Mouse (Mus musculus) embryonic facial prominence, embryonic 15.5 days (tissue): Measurements from ENCODE around the gene Gm21953. TPM values are rescaled to one million over a fixed set of nuclear protein-coding genes. Genes with fewer than 3 reads are reported as not detected.
"Not testable (repeated sequence)": the region's sequence is repeated elsewhere in the genome, so short reads cannot be mapped to it uniquely, and the experiment has no call there.

Experiments used
- ATAC-seq: fragments of 200-750 bp; cut with Nextera tagmentation; 2 replicates; pipeline ENCODE4 v1.8.0; 2017; ENCODE audit warnings: low read depth, moderate TSS enrichment; ENCODE audit not compliant: insufficient number of reproducible peaks, low FRiP score, low TSS enrichment
- H3K27ac ChIP-seq: fragments of 300-500 bp; sonication (generic); replicated peaks from 2 replicates; pipeline ENCODE4 v1.5.1; 2015; ENCODE audit warnings: mild to moderate bottlenecking, inconsistent platforms
- H3K27me3 ChIP-seq: fragments of 300-500 bp; sonication (generic); 2 replicates; pipeline ENCODE4 v1.6.1; 2015; ENCODE audit warnings: inconsistent platforms
- H3K36me3 ChIP-seq: fragments of 300-500 bp; sonication (generic); 2 replicates; pipeline ENCODE4 v1.6.1; 2015; ENCODE audit warnings: mild to moderate bottlenecking, inconsistent platforms
- H3K4me1 ChIP-seq: fragments of 300-500 bp; sonication (generic); 2 replicates; pipeline ENCODE4 v1.6.1; 2015; ENCODE audit warnings: inconsistent platforms
- H3K4me2 ChIP-seq: fragments of 300-500 bp; sonication (generic); replicated peaks from 2 replicates; pipeline ENCODE4 v1.6.1; 2015; ENCODE audit warnings: mild to moderate bottlenecking, inconsistent platforms
- H3K4me3 ChIP-seq: fragments of 300-500 bp; sonication (generic); replicated peaks from 2 replicates; pipeline ENCODE4 v1.5.1; 2015; ENCODE audit warnings: mild to moderate bottlenecking, inconsistent platforms
- H3K9ac ChIP-seq: fragments of 300-500 bp; sonication (generic); 2 replicates; pipeline ENCODE4 v1.6.1; 2015; ENCODE audit warnings: inconsistent platforms
- H3K9me3 ChIP-seq: fragments of 300-500 bp; sonication (generic); replicated peaks from 2 replicates; pipeline ENCODE4 v1.6.1; 2016; ENCODE audit warnings: inconsistent platforms
- WGBS: fragments of 180-500 bp; shearing (Covaris S2); methylation state at CpG from one replicate; pipeline ENCODE4 v1.1.7; 2015; 5-methylcytosine and 5-hydroxymethylcytosine counted together
- polyA plus RNA-seq: library from polyadenylated mRNA; unstranded; fragments of >200 nt; fragmentation: Nextera tagmentation; extraction: Ambion mirVana; gene quantifications from 2 replicates; pipeline ENCODE4 v1.2.1, GENCODE M21; 2015

Gm21953 gene
- not detected in 2 replicates for polyA plus RNA-seq

GRCm38 (mm10) chr4:42293967-42294366 lies at the start of gene Gm21953:
Gene Gm21953 (plus strand): TSS chr4:42294267.
- not testable (repeated sequence) for H3K4me3 ChIP-seq, H3K4me2 ChIP-seq, H3K4me1 ChIP-seq, H3K9ac ChIP-seq, H3K27me3 ChIP-seq, H3K9me3 ChIP-seq, ATAC-seq, H3K36me3 ChIP-seq, H3K27ac ChIP-seq
- WGBS, result no CpG with 5 or more reads among the region's 18 CpGs

- ATAC-seq, H3K9me3 ChIP-seq, H3K4me3 ChIP-seq, H3K9ac ChIP-seq, H3K27ac ChIP-seq, H3K27me3 ChIP-seq, H3K4me2 ChIP-seq, H3K4me1 ChIP-seq, H3K36me3 ChIP-seq: not testable (repeated sequence)
- WGBS, result no CpG with 5 or more reads among the region's 5 CpGs
These were observed 38.6 kb upstream of the Gm21953 start, which contains the start of gene Ccl21b for GRCm38 (mm10) chr4:42255467-42255866. Gene Ccl21b (plus strand): TSS chr4:42255767.

GRCm38 (mm10) chr4:42318034-42318433 lies 24.0 kb downstream of the Gm21953 start, which contains the start of gene Fam205a3:
Gene Fam205a3 (plus strand): TSS chr4:42318334.
- not testable (repeated sequence) for H3K9me3 ChIP-seq, H3K27ac ChIP-seq, H3K36me3 ChIP-seq, H3K4me1 ChIP-seq, H3K9ac ChIP-seq, H3K4me2 ChIP-seq, H3K27me3 ChIP-seq, H3K4me3 ChIP-seq, ATAC-seq
- WGBS, result no CpG with 5 or more reads among the region's 1 CpGs

Other genes with a start within 250 kb of the Gm21953 start
- not detected in 2 replicates for gene Gm3893, start 203.1 kb upstream of the Gm21953 start, polyA plus RNA-seq
- 11.0 and 23.4 TPM in 2 replicates for gene Gm13304, start 179.4 kb upstream of the Gm21953 start, polyA plus RNA-seq
- 0.77 and 0.93 TPM in 2 replicates for gene Gm13306, start 140.8 kb upstream of the Gm21953 start, polyA plus RNA-seq
- 0.63 and 1.5 TPM in 2 replicates for gene Gm13305, start 125.7 kb upstream of the Gm21953 start, polyA plus RNA-seq
- gene Gm10600, start 53.6 kb upstream of the Gm21953 start, polyA plus RNA-seq, result not detected in 2 replicates
- not detected in 2 replicates for gene Ccl21b, start 38.5 kb upstream of the Gm21953 start, polyA plus RNA-seq
- not detected in 2 replicates for gene Fam205a3, start 24.1 kb downstream of the Gm21953 start, polyA plus RNA-seq
- not detected in 2 replicates for gene Gm21586, start 145.1 kb downstream of the Gm21953 start, polyA plus RNA-seq
- gene Gm2163, start 172.5 kb downstream of the Gm21953 start, polyA plus RNA-seq, result 0.07 and 0.11 TPM in 2 replicates
- gene Fam205a2, start 233.9 kb downstream of the Gm21953 start, polyA plus RNA-seq, result not detected in 2 replicates